In genomic region chr8:120363552-120364071, GRCm38 (mm10) we compare ENCODE assay signal across 8 mouse cellular contexts.
A peak's percentile ranks its signal among the peaks of the same experiment; 100 is the strongest.
DNase-seq lines count a peak whose midpoint lies in the region; ATAC-seq and TF ChIP-seq lines count a peak whose summit lies in the region.

No protein-coding gene starts in this region.

- TF ChIP-seq CTCF in gastrocnemius, adult 2 months (IDR thresholded peaks at IDR 0.05): peak; percentile 64

- H3K4me1 ChIP-seq in heart, embryonic 14.5 days (ENCODE audit: control insufficient read depth in 2 of 2, insufficient read depth in 2 of 2, low read length in 2 of 2): peaks cover 25 to 33% of the 10 kb centered on the region in 2 experiments

- no peaks in the 10 kb centered on the region for H3K9me3 ChIP-seq in heart, embryonic 14.5 days (ENCODE audit: control insufficient read depth, low read length)

- H3K27ac ChIP-seq in gastrocnemius, adult 2 months: peak overlapping the region; percentile 78
- peak overlapping the region; percentile 67 to 68 for H3K27ac ChIP-seq in heart, embryonic 14.5 days (replicated peaks in 1 of 2; ENCODE audit: control insufficient read depth in 1 of 2, insufficient read depth in 1 of 2, low read depth in 2 of 2, low read length in 2 of 2)

- H3K36me3 ChIP-seq in heart, embryonic 14.5 days (ENCODE audit: control insufficient read depth, insufficient read depth, low read length): no peaks in the 10 kb centered on the region

- H3K9ac ChIP-seq in heart, embryonic 14.5 days (ENCODE audit: low read length): no peak overlapping the region

- H3K4me2 ChIP-seq in heart, embryonic 14.5 days (ENCODE audit: low read length): no peak overlapping the region

- 49% methylated on average over 10 of the region's 10 CpGs for WGBS in heart, embryonic 14.5 days

- peak; percentile 2; the same call in 1 of the 2 replicates for ATAC-seq in heart, embryonic 14.5 days (ENCODE audit: insufficient number of reproducible peaks, insufficient read depth, low FRiP score, low read depth)

- DNase-seq in gastrocnemius, adult 2 months: peak; percentile 62
- DNase-seq in gastrocnemius, postnatal 4 days (ENCODE audit: low spot score in 2 of 2): no peak
- DNase-seq in adrenal gland, postnatal 10 days: peak; percentile 80
- peak; percentile 69 to 77 for DNase-seq in kidney, postnatal 4 days
- peak; percentile 42 for DNase-seq in neural tube, embryonic 10.5 days (ENCODE audit: extremely low spot score, low spot score)
- DNase-seq in left cerebral cortex, postnatal 25 days (ENCODE audit: low spot score in 2 of 2): no peak
- DNase-seq in Muller cell, postnatal 12 days (ENCODE audit: inconsistent ontology term): no peak

- no peaks in the 10 kb centered on the region for H3K27me3 ChIP-seq in heart, embryonic 14.5 days (ENCODE audit: control insufficient read depth, insufficient read depth, low read length)

- intact Hi-C loops in gastrocnemius, adult 2 months (cut with DNase I): loop anchor here (2.0 kb wide), 1 partner anchor 39 kb away; no protein-coding TSS in a partner anchor
- intact Hi-C loops in left cerebral cortex, postnatal 25 days (cut with DNase I): no loop called here

- H3K4me3 ChIP-seq in gastrocnemius, adult 2 months: no peak overlapping the region
- no peak overlapping the region for H3K4me3 ChIP-seq in heart, embryonic 14.5 days (ENCODE audit: control insufficient read depth in 1 of 2, insufficient read depth in 1 of 2, low read depth in 1 of 2, low read length in 2 of 2)

Comparison
In these comparisons a context has a peak if more than half of its experiments do, and no peak if none do; other contexts are left out.
1. DNase-seq: peak in gastrocnemius, adult 2 months (single experiment), adrenal gland, postnatal 10 days (single experiment), kidney, postnatal 4 days (2 of 2) and neural tube, embryonic 10.5 days (single experiment); none in gastrocnemius, postnatal 4 days (0 of 2), left cerebral cortex, postnatal 25 days (0 of 2) and Muller cell, postnatal 12 days (single experiment).